Mouse (Mus musculus): Measurements from ENCODE around the gene Cdc34.

GRCm38 (mm10) chr10:79733847-79734246, 51.9 kb downstream of the Cdc34 start:
- TF ChIP-seq CTCF (IDR thresholded peaks at IDR 0.05; ENCODE audit: insufficient read depth, low read length) (no peak), POLR2A (IDR thresholded peaks at IDR 0.05; ENCODE audit: borderline replicate concordance, extremely low read depth, low read depth, low read length) (no peak)
